ENCODE assay signal across 16 mouse cellular contexts in the genomic region with DNA sequence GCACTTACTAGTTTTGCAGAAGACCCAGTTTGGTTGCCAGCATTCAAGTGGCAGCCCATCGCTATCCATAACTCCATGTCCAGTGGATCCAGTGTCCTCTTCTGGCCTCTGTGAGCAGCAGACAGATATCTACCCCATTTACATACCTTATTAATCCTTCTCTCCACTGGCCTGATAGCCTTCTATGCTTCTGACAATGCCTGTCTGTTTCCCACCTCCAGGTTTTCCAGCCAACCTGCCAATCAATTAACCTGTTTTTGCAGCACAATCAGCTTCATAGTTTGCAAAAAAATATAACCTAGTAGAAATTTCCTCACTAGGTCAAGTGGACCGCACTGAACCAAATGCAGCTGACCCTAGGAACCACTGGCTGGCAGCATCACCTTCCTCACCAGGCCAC.
"Had no signal": no experiment of that assay in that cellular context is flagged by ENCODE, and none has a peak within 500 bp of the region (broad histone marks: within the 10 kb centered on the region; RNA-seq: fewer than 3 reads in every experiment).

No protein-coding gene starts in this region.

- DNase-seq: lung, adult 2 months; lung, postnatal 14 days; lung, postnatal 36 days; right cerebral cortex, postnatal 14 days; thymus, adult 2 months; thymus, postnatal 25 days; thymus, postnatal 4 days had no signal

- H3K27ac ChIP-seq: lung, embryonic 15.5 days; macrophage; midbrain, embryonic 13.5 days; midbrain, embryonic 15.5 days; neural tube, embryonic 12.5 days; stomach, embryonic 15.5 days had no signal

- H3K4me2 ChIP-seq: lung, embryonic 15.5 days; midbrain, embryonic 11.5 days; midbrain, embryonic 13.5 days; midbrain, embryonic 15.5 days; neural tube, embryonic 12.5 days; stomach, embryonic 15.5 days had no signal

- H3K4me1 ChIP-seq: neural tube, embryonic 12.5 days had no signal

- H3K9ac ChIP-seq: lung, embryonic 15.5 days; midbrain, embryonic 13.5 days; midbrain, embryonic 15.5 days; neural tube, embryonic 12.5 days; stomach, embryonic 15.5 days had no signal

- H3K27me3 ChIP-seq: lung, embryonic 15.5 days; megakaryocyte, embryonic 14.5 days; midbrain, embryonic 13.5 days; midbrain, embryonic 15.5 days; neural tube, embryonic 12.5 days; stomach, embryonic 15.5 days had no signal

- H3K4me3 ChIP-seq: lung, embryonic 15.5 days; megakaryocyte, embryonic 14.5 days; midbrain, embryonic 13.5 days; midbrain, embryonic 15.5 days; neural tube, embryonic 12.5 days; stomach, embryonic 15.5 days had no signal

- H3K9me3 ChIP-seq: lung, embryonic 15.5 days; megakaryocyte, embryonic 14.5 days; midbrain, embryonic 13.5 days; midbrain, embryonic 15.5 days; neural tube, embryonic 12.5 days; stomach, embryonic 15.5 days had no signal

- ATAC-seq: lung, postnatal 0 days; midbrain, embryonic 13.5 days; midbrain, embryonic 15.5 days had no signal
